Mouse (Mus musculus): ENCODE results near the gene Pank4. TPM values are rescaled to one million over a fixed set of nuclear protein-coding genes. Genes with fewer than 3 reads are reported as not detected.
A peak's percentile ranks its signal among the peaks of the same experiment; 100 is the strongest.

The Pank4 gene
- polyA plus RNA-seq, 1 experiment from 2014 or later = 20.7 TPM

DNA sequence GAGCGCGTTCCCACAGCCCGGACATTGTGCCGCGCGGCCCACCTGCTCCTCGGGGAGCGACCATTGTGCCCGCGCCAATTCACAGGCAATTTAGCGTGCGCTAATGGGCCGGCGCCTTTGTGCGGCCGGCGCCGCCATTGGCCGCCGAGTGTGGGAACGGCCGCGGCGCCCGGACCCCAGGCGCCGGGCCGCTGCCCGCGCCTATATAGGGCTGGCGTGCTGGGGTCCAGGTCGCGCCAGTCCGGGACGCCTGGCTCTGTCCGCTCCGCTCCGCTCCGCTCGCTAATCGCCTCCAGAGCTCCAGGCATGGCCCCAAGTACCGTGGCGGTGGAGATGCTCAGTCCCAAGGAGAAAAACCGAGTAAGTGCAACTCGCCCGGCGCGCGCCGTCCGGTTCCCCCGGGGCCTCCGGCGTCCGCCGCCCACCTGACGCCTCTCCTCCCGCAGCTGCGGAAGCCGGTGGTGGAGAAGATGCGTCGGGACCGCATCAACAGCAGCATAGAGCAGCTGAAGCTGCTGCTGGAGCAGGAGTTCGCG, 3.2 kb upstream of the Pank4 start, which contains the start of gene Hes5:
Hes5 (plus strand) TSS at position 234 of the 536 bp plus-strand sequence.
- H3K9ac ChIP-seq (ENCODE audit: low read depth, low read length) = peak within 1 kb of the TSS; percentile 6; the same call in 1 of the 2 replicates
- WGBS (ENCODE audit: insufficient replicate concordance) = under 1% methylated on average over 65 of the region's 65 CpGs

GRCm38 (mm10) chr4:154961226-154961738, 2.6 kb upstream of the Pank4 start:
- peaks cover 36% of the 10 kb centered on the region for H3K4me1 ChIP-seq (ENCODE audit: control insufficient read depth, low read depth, low read length)
- no peaks in the 10 kb centered on the region; the same call in 1 of the 2 replicates for H3K36me3 ChIP-seq (ENCODE audit: control insufficient read depth, insufficient read depth)
- peaks cover 75% of the 10 kb centered on the region for H3K27me3 ChIP-seq (ENCODE audit: control insufficient read depth, insufficient read depth, low read depth, low read length)
- peak overlapping the region; percentile 44 for H3K4me3 ChIP-seq (ENCODE audit: low read depth, low read length)
- no peaks in the 10 kb centered on the region for H3K9me3 ChIP-seq (replicated peaks; ENCODE audit: control insufficient read depth, low read length)
- H3K9ac ChIP-seq (ENCODE audit: low read depth, low read length) = peak overlapping the region; percentile 6; the same call in 1 of the 2 replicates
- no peak for ATAC-seq (ENCODE audit: low read depth)
- 2% methylated on average over 47 of the region's 47 CpGs for WGBS (ENCODE audit: insufficient replicate concordance)
- no peak overlapping the region for H3K27ac ChIP-seq (ENCODE audit: low read length)
- peak overlapping the region; percentile 49 for H3K4me2 ChIP-seq (ENCODE audit: low read depth, low read length)

More for the DNA sequence above, 3.2 kb upstream of the Pank4 start, which contains the start of gene Hes5:
- Histone ChIP-seq H3K4me1 (ENCODE audit: control insufficient read depth, low read depth, low read length) (peaks cover 31% of the 10 kb centered on the region), H3K9me3 (replicated peaks; ENCODE audit: control insufficient read depth, low read length) (no peaks in the 10 kb centered on the region), H3K4me2 (ENCODE audit: low read depth, low read length) (peak within 1 kb of the TSS; percentile 49), H3K36me3 (ENCODE audit: control insufficient read depth, insufficient read depth) (no peaks in the 10 kb centered on the region), H3K27ac (ENCODE audit: low read length) (no peak within 1 kb of the TSS), H3K4me3 (ENCODE audit: low read depth, low read length) (peak within 1 kb of the TSS; percentile 44), H3K27me3 (ENCODE audit: control insufficient read depth, insufficient read depth, low read depth, low read length) (peaks cover 80% of the 10 kb centered on the region)
- no peak for ATAC-seq (ENCODE audit: low read depth)

GRCm38 (mm10) chr4:154961911-154962310, 2.0 kb upstream of the Pank4 start:
- Histone ChIP-seq H3K9me3 (replicated peaks; ENCODE audit: control insufficient read depth, low read length) (no peaks in the 10 kb centered on the region), H3K36me3 (ENCODE audit: control insufficient read depth, insufficient read depth) (no peaks in the 10 kb centered on the region; the same call in 1 of the 2 replicates), H3K9ac (ENCODE audit: low read depth, low read length) (no peak overlapping the region), H3K4me3 (ENCODE audit: low read depth, low read length) (peak overlapping the region; percentile 44; the same call in 1 of the 2 replicates), H3K27me3 (ENCODE audit: control insufficient read depth, insufficient read depth, low read depth, low read length) (peaks cover 69% of the 10 kb centered on the region), H3K4me1 (ENCODE audit: control insufficient read depth, low read depth, low read length) (peaks cover 42% of the 10 kb centered on the region), H3K27ac (ENCODE audit: low read length) (no peak overlapping the region), H3K4me2 (ENCODE audit: low read depth, low read length) (peak overlapping the region; percentile 49; the same call in 1 of the 2 replicates)
- no peak for ATAC-seq (ENCODE audit: low read depth)
- 21% methylated on average over 13 of the region's 13 CpGs for WGBS (ENCODE audit: insufficient replicate concordance)

GRCm38 (mm10) chr4:154962683-154963082, 1.2 kb upstream of the Pank4 start:
- H3K36me3 ChIP-seq (ENCODE audit: control insufficient read depth, insufficient read depth) = peaks cover 4% of the 10 kb centered on the region
- no peak overlapping the region for H3K4me2 ChIP-seq (ENCODE audit: low read depth, low read length)
- no peaks in the 10 kb centered on the region for H3K9me3 ChIP-seq (replicated peaks; ENCODE audit: control insufficient read depth, low read length)
- no peak overlapping the region for H3K27ac ChIP-seq (ENCODE audit: low read length)
- WGBS (ENCODE audit: insufficient replicate concordance) = 72% methylated on average over 7 of the region's 7 CpGs
- no peak overlapping the region for H3K4me3 ChIP-seq (ENCODE audit: low read depth, low read length)
- peaks cover 44% of the 10 kb centered on the region for H3K4me1 ChIP-seq (ENCODE audit: control insufficient read depth, low read depth, low read length)
- peaks cover 61% of the 10 kb centered on the region for H3K27me3 ChIP-seq (ENCODE audit: control insufficient read depth, insufficient read depth, low read depth, low read length)
- ATAC-seq (ENCODE audit: low read depth) = no peak
- no peak overlapping the region for H3K9ac ChIP-seq (ENCODE audit: low read depth, low read length)

DNA sequence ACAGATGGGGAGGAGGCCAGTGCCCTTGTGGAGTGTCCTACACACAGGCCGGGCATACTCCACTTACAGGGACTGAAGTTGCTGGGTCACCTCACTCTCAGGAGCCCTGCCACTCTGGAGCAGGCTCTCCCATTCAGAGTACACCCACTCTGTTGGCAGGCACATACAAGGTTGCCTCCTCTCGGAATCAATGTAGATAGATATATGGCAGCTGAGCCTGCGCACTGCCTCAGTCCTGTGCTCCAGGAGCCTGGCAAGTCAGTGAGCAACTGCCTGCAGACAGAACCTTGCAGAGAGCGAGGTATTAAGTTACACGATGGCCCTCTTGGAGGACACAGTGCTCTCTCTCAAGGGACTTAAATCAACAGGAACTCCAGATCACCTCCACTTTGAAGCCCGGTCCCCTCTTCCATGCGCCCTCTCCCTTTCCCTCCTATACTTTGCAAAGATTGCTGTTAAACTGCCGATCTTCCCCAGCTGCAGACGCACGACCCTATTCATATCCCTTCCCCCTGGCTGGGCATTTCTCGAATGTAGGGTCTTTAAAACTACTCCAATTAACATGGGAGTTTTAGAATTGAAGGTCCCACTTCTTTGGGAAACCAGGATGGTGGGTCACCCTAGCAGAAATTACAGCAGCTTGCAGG, 610 bp upstream of the Pank4 start:
- Histone ChIP-seq H3K4me3 (ENCODE audit: low read depth, low read length) (peak overlapping the region; percentile 90), H3K4me2 (ENCODE audit: low read depth, low read length) (peak overlapping the region; percentile 66), H3K27ac (ENCODE audit: low read length) (no peak overlapping the region), H3K9me3 (replicated peaks; ENCODE audit: control insufficient read depth, low read length) (no peaks in the 10 kb centered on the region), H3K4me1 (ENCODE audit: control insufficient read depth, low read depth, low read length) (peaks cover 44% of the 10 kb centered on the region), H3K36me3 (ENCODE audit: control insufficient read depth, insufficient read depth) (peaks cover 5% of the 10 kb centered on the region), H3K9ac (ENCODE audit: low read depth, low read length) (peak overlapping the region; percentile 93), H3K27me3 (ENCODE audit: control insufficient read depth, insufficient read depth, low read depth, low read length) (peaks cover 55% of the 10 kb centered on the region)
- ATAC-seq (ENCODE audit: low read depth) = no peak
- WGBS (ENCODE audit: insufficient replicate concordance) = 43% methylated on average over 11 of the region's 11 CpGs

- H3K4me1 ChIP-seq (ENCODE audit: control insufficient read depth, low read depth, low read length) = peaks cover 44% of the 10 kb centered on the region
- H3K9me3 ChIP-seq (replicated peaks; ENCODE audit: control insufficient read depth, low read length) = no peaks in the 10 kb centered on the region
- H3K27ac ChIP-seq (ENCODE audit: low read length) = peak overlapping the region; percentile 85
- peaks cover 9% of the 10 kb centered on the region for H3K36me3 ChIP-seq (ENCODE audit: control insufficient read depth, insufficient read depth)
- H3K27me3 ChIP-seq (ENCODE audit: control insufficient read depth, insufficient read depth, low read depth, low read length) = peaks cover 41% of the 10 kb centered on the region
- ATAC-seq (ENCODE audit: low read depth) = peak; percentile 70
- WGBS (ENCODE audit: insufficient replicate concordance) = under 1% methylated on average over 36 of the region's 36 CpGs
- H3K4me3 ChIP-seq (ENCODE audit: low read depth, low read length) = peak overlapping the region; percentile 90
- peak overlapping the region; percentile 66 for H3K4me2 ChIP-seq (ENCODE audit: low read depth, low read length)
- peak overlapping the region; percentile 93 for H3K9ac ChIP-seq (ENCODE audit: low read depth, low read length)
Measured at GRCm38 (mm10) chr4:154964581-154965235, 785 bp downstream of the Pank4 start.

GRCm38 (mm10) chr4:154965856-154966255, 1.9 kb downstream of the Pank4 start:
- 75% methylated on average over 3 of the region's 3 CpGs for WGBS (ENCODE audit: insufficient replicate concordance)
- Histone ChIP-seq H3K9me3 (replicated peaks; ENCODE audit: control insufficient read depth, low read length) (no peaks in the 10 kb centered on the region), H3K4me3 (ENCODE audit: low read depth, low read length) (peak overlapping the region; percentile 90), H3K27me3 (ENCODE audit: control insufficient read depth, insufficient read depth, low read depth, low read length) (peaks cover 29% of the 10 kb centered on the region), H3K4me2 (ENCODE audit: low read depth, low read length) (peak overlapping the region; percentile 66), H3K36me3 (ENCODE audit: control insufficient read depth, insufficient read depth) (peaks cover 20% of the 10 kb centered on the region), H3K4me1 (ENCODE audit: control insufficient read depth, low read depth, low read length) (peaks cover 40% of the 10 kb centered on the region), H3K27ac (ENCODE audit: low read length) (peak overlapping the region; percentile 9; the same call in 1 of the 2 replicates), H3K9ac (ENCODE audit: low read depth, low read length) (peak overlapping the region; percentile 93)
- ATAC-seq (ENCODE audit: low read depth) = no peak

DNA sequence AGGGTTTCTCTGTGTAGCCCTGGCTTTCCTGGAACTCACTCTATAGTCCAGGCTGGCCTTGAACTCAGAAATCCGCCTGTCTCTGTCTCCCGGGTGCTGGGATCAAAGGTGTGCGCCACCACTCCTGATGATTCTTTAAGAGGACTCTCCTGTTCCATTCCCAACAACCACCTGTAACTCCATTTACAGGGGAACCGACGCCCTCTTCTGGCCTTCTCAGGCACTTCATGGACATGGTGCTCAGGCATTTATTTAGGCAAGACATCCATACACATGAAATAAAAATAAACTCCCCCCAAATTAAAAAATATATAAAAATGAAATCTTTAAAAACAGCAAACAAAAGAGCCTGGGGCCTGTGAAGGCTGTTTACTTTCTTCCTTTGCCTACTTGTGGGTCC, 3.2 kb downstream of the Pank4 start:
- no peak for ATAC-seq (ENCODE audit: low read depth)
- no peak overlapping the region for H3K27ac ChIP-seq (ENCODE audit: low read length)
- 62% methylated on average over 5 of the region's 5 CpGs for WGBS (ENCODE audit: insufficient replicate concordance)
- no peaks in the 10 kb centered on the region for H3K9me3 ChIP-seq (replicated peaks; ENCODE audit: control insufficient read depth, low read length)
- H3K4me3 ChIP-seq (ENCODE audit: low read depth, low read length) = no peak overlapping the region
- no peak overlapping the region for H3K9ac ChIP-seq (ENCODE audit: low read depth, low read length)
- peaks cover 16% of the 10 kb centered on the region for H3K27me3 ChIP-seq (ENCODE audit: control insufficient read depth, insufficient read depth, low read depth, low read length)
- no peak overlapping the region for H3K4me2 ChIP-seq (ENCODE audit: low read depth, low read length)
- H3K4me1 ChIP-seq (ENCODE audit: control insufficient read depth, low read depth, low read length) = peaks cover 32% of the 10 kb centered on the region
- H3K36me3 ChIP-seq (ENCODE audit: control insufficient read depth, insufficient read depth) = peaks cover 33% of the 10 kb centered on the region

Data from liver, embryonic 16.5 days (tissue).